Mouse (Mus musculus): ENCODE measurements around the gene Sptbn4.

DNA sequence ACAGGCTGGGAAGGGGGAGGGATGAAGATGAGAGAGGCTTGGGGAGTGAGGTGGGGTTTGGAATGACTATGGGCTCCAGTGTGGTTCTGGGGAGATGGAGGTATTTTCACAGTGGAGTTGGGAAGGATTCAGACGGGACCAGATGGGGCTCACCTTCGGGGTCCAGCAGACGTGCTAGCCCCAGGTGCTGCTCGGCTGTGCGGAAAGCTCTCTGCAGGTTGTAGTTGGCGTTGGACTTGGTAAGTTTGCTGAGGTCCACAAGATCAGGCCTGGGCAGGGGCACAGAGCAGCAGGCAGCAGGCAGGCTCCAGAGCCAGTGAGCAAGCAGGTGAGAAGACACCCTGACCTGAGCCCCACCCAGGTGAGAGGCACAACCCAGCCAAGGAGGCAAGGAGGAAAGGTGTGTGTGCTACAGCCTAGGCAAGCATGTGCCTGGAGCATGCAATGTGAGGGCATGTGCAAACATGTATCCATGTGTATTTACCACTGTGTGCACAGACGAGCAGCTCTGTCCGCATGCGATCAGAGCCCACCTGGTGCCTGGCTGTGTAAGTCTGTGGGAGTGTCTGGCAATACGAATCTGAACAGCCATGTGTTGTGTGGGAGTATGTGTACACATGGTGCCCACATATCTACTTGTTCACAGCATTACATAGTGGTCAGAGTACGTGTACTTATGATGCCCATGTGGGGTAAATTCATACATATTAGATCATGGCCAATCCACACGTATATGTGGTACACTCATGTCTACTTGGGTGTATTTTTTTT lies 23.7 kb downstream of the Sptbn4 start:
- no peak for TF ChIP-seq CTCF (IDR thresholded peaks at IDR 0.05; ENCODE audit: low read depth, low read length)
- TF ChIP-seq POLR2A (IDR thresholded peaks at IDR 0.05; ENCODE audit: extremely low read depth, insufficient read depth, low read length) = no peak
